Mouse (Mus musculus) embryonic fibroblast, embryonic 13.5 days (primary cell): ENCODE data around the gene Nyx.

ENCODE experiments used
- CTCF ChIP-seq: IDR thresholded peaks from 2 replicates; pipeline ENCODE4 v1.5.1; 2011; ENCODE audit warnings: mild to moderate bottlenecking, control low read depth, low read length, moderate library complexity, borderline replicate concordance; ENCODE audit not compliant: insufficient read depth
- POLR2A ChIP-seq: IDR thresholded peaks from 2 replicates; pipeline ENCODE4 v1.6.1; 2011; ENCODE audit warnings: low read depth, mild to moderate bottlenecking, control low read depth, low read length, moderate library complexity

GRCm38 (mm10) chrX:13479570-13479969, 13.7 kb downstream of the Nyx start:
- TF ChIP-seq CTCF (no peak), POLR2A (no peak)
